Mouse (Mus musculus) embryo, embryonic 11 days (tissue): ENCODE measurements at regions not wholly inside any gene's neighbourhood (a gene's known extent, or its start where the extent isn't known, plus 50 kb on each side); places are given as distances from the start of the nearest gene placed in this dataset.
A peak's percentile ranks its signal among the peaks of the same experiment; 100 is the strongest.

Experiments
- DNase-seq: peaks from one replicate; pipeline ENCODE4 v3.0.0-alpha.2; 2015

GRCm38 (mm10) chr7:70752802-70753218, 386.3 kb upstream of the Nr2f2 start:
- DNase-seq = peak; percentile 59

GRCm38 (mm10) chr7:70748884-70749283, 382.3 kb upstream of the Nr2f2 start:
- no peak for DNase-seq

- peak; percentile 46 for DNase-seq
Observed at GRCm38 (mm10) chr7:70748345-70748744, 381.8 kb upstream of the Nr2f2 start.

- DNase-seq = peak; percentile 64
Observed at GRCm38 (mm10) chr7:70744296-70744695, 377.8 kb upstream of the Nr2f2 start.

- no peak for DNase-seq
Observed at GRCm38 (mm10) chr7:70735591-70735990, 369.1 kb upstream of the Nr2f2 start.

- no peak for DNase-seq
Observed at GRCm38 (mm10) chr7:70733501-70733900, 367.0 kb upstream of the Nr2f2 start.

GRCm38 (mm10) chr7:70729896-70730295, 363.4 kb upstream of the Nr2f2 start:
- DNase-seq = no peak

- DNase-seq = no peak
Observed at GRCm38 (mm10) chr7:70718149-70718765, 351.7 kb upstream of the Nr2f2 start.

- no peak for DNase-seq
Observed at GRCm38 (mm10) chr7:70717608-70718007, 351.1 kb upstream of the Nr2f2 start.

GRCm38 (mm10) chr7:70716811-70717458, 350.4 kb upstream of the Nr2f2 start:
- no peak for DNase-seq

GRCm38 (mm10) chr7:70712141-70712540, 345.6 kb upstream of the Nr2f2 start:
- no peak for DNase-seq

- no peak for DNase-seq
Observed at GRCm38 (mm10) chr7:70706281-70706680, 339.7 kb upstream of the Nr2f2 start.

GRCm38 (mm10) chr7:70703784-70704183, 337.2 kb upstream of the Nr2f2 start:
- no peak for DNase-seq

- DNase-seq = no peak
Observed at GRCm38 (mm10) chr7:70700461-70700860, 333.9 kb upstream of the Nr2f2 start.

GRCm38 (mm10) chr7:70699391-70699790, 332.9 kb upstream of the Nr2f2 start:
- peak; percentile 21 for DNase-seq

- no peak for DNase-seq
Observed at GRCm38 (mm10) chr7:70698986-70699385, 332.5 kb upstream of the Nr2f2 start.

- no peak for DNase-seq
Observed at GRCm38 (mm10) chr7:70692160-70692559, 325.6 kb upstream of the Nr2f2 start.

GRCm38 (mm10) chr7:70690845-70691244, 324.3 kb upstream of the Nr2f2 start:
- no peak for DNase-seq

GRCm38 (mm10) chr7:70669065-70669464, 302.5 kb upstream of the Nr2f2 start:
- peak; percentile 54 for DNase-seq

- DNase-seq = no peak
Observed at GRCm38 (mm10) chr7:70660162-70660561, 293.6 kb upstream of the Nr2f2 start.

- DNase-seq = peak; percentile 33
Observed at GRCm38 (mm10) chr7:70649760-70650377, 283.3 kb upstream of the Nr2f2 start.

GRCm38 (mm10) chr7:70646801-70647200, 280.3 kb upstream of the Nr2f2 start:
- no peak for DNase-seq

GRCm38 (mm10) chr7:70643694-70644301, 277.3 kb upstream of the Nr2f2 start:
- peak; percentile 76 for DNase-seq

- DNase-seq = no peak
Observed at GRCm38 (mm10) chr7:70643055-70643454, 276.5 kb upstream of the Nr2f2 start.
